Mouse (Mus musculus): ENCODE measurements around the gene Mst1r. TPM values are rescaled to one million over a fixed set of nuclear protein-coding genes. Genes with fewer than 3 reads are reported as not detected.

Mst1r gene
- polyA plus RNA-seq, 1 experiment from 2014 or later, result 0.51 TPM

DNA sequence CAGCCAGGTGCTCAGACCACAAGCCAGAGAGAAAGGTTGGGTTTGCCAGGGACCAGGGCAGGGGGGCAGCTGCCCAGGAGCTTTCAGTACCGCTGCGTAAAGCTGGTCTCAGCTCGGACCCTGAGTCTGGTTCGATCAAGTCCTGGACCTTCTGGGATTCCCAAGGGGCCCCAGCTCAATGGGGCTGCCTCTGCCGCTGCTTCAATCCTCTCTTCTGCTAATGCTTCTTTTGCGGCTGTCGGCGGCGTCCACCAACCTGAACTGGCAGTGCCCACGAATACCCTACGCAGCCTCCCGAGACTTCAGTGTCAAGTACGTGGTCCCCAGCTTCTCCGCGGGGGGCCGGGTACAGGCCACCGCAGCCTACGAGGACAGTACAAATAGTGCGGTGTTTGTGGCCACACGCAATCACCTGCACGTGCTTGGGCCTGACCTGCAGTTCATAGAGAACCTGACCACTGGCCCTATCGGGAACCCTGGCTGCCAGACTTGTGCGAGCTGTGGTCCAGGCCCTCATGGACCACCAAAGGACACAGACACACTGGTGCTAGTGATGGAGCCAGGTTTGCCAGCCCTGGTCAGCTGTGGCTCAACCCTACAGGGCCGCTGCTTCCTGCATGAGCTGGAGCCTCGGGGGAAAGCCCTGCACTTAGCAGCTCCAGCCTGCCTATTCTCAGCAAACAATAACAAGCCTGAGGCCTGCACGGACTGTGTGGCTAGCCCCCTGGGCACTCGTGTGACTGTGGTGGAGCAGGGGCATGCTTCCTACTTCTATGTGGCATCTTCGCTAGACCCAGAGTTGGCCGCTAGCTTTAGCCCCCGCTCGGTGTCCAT lies 511 bp downstream of the Mst1r start:
- Histone ChIP-seq H3K9me3 (ENCODE audit: control insufficient read depth, low read length) (no peaks in the 10 kb centered on the region), H3K27ac (ENCODE audit: low read depth, low read length) (no peak overlapping the region)

DNA sequence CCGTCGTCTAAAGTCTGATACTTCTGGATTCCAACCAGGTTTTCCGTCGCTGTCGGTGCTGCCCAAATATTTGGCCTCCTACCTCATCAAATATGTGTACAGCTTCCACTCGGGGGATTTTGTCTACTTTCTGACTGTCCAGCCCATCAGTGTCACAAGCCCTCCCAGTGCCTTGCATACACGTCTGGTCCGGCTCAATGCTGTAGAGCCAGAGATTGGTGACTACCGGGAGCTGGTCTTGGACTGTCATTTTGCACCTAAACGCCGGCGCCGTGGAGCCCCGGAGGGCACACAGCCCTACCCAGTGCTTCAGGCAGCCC lies 1.1 kb downstream of the Mst1r start:
- H3K27me3 ChIP-seq (ENCODE audit: control insufficient read depth, insufficient read depth, low read length), result no peaks in the 10 kb centered on the region
- WGBS, result 85% methylated on average over 14 of the region's 14 CpGs

More for the DNA sequence above, 511 bp downstream of the Mst1r start:
- 41% methylated on average over 31 of the region's 31 CpGs for WGBS
- Histone ChIP-seq H3K36me3 (ENCODE audit: control insufficient read depth, insufficient read depth, low read length) (peaks cover 6% of the 10 kb centered on the region), H3K9ac (replicated peaks; ENCODE audit: low read depth, low read length) (peak overlapping the region; percentile 37; the same call in 1 of the 2 replicates), H3K4me3 (ENCODE audit: low read depth, low read length) (peak overlapping the region; percentile 19; the same call in 1 of the 2 replicates), H3K4me2 (ENCODE audit: low read depth, low read length) (peak overlapping the region; percentile 48), H3K4me1 (ENCODE audit: control insufficient read depth, insufficient read depth, low read length) (0 out of 2 replicates have a peak, but pooled peaks cover 3% of the 10 kb centered on the region), H3K27me3 (ENCODE audit: control insufficient read depth, insufficient read depth, low read length) (no peaks in the 10 kb centered on the region)
- 0 out of 2 replicates have a peak, but pooled peaks have one; percentile 18 for ATAC-seq (ENCODE audit: low read depth)

DNA sequence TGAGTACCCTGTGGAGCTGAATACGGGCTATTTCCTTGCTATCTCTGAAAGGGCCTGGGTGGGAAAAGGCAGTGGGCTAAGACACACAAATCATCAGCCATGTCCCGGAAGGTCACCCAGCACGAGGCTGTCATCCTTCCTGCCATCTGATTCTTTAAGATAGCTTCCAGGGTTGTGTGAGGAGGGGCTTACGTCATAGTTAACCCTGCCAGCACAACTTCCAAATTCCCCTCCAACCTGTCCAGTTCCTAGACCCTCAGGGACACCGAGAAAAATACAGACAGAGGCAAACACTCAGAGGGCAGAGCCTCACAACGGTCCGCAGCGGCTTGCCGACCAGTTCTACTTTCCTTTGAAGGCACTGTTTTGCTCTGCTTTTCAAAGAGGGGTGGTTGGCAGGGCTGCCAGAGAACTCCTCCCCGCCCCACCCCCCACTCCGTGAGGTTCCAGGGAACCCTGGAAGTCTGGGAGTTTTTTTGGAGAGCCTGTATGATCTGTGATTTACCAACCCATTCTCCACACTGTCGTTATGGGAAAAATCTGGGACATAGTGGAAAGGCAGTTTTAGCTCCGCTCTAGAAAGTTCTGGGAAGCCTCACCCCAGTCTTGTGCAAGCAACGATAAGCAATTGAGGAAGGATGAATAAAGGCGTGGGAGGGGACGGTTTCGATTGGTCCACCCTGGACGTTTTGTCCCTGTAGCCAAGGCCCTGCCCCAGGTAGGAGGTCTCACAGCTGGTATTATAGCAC lies 1.9 kb downstream of the Mst1r start:
- ATAC-seq (ENCODE audit: low read depth), result no peak

More for the DNA sequence above, 1.1 kb downstream of the Mst1r start:
- Histone ChIP-seq H3K9ac (replicated peaks; ENCODE audit: low read depth, low read length) (no peak overlapping the region), H3K4me1 (ENCODE audit: control insufficient read depth, insufficient read depth, low read length) (0 out of 2 replicates have a peak, but pooled peaks cover 3% of the 10 kb centered on the region), H3K36me3 (ENCODE audit: control insufficient read depth, insufficient read depth, low read length) (peaks cover 4% of the 10 kb centered on the region; the same call in 1 of the 2 replicates), H3K4me2 (ENCODE audit: low read depth, low read length) (peak overlapping the region; percentile 11; the same call in 1 of the 2 replicates), H3K9me3 (ENCODE audit: control insufficient read depth, low read length) (no peaks in the 10 kb centered on the region), H3K4me3 (ENCODE audit: low read depth, low read length) (no peak overlapping the region), H3K27ac (ENCODE audit: low read depth, low read length) (no peak overlapping the region)
- ATAC-seq (ENCODE audit: low read depth), result no peak

DNA sequence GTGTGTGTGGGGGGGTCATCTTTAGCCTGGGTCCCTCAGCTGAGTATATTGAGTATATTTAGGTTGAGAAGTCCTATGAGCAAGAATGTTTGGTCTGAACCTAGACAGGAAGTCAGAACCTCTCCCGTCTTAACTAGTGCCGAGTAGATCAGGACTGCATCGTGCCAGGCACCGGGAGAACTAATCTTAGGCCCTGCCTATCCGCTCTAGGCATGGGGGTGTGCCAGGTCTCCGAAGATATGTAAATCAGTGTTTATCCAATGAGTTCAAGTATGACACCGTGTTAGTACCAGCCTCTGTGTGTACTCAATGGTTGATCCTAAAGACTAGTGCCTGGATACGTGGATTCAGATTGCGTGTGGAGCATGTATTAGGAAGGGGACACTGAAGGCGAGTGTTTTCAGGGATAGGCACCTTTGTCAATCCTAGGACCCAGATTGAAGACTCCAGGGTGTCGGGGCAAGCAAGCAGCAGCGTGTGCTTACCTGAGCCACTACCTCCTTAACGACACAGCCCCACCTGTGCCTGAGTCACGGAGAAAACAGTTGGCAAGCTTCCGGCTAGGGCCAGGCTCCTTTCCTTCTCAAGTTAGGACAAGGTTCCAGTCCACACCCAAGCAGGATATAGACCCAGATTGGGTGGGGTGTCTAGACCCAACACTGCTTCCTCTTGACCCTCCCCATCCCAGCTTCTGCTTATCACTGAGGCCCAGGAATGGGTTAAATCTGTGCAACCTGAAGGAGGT lies 3.5 kb downstream of the Mst1r start:
- Histone ChIP-seq H3K36me3 (ENCODE audit: control insufficient read depth, insufficient read depth, low read length) (no peaks in the 10 kb centered on the region), H3K4me1 (ENCODE audit: control insufficient read depth, insufficient read depth, low read length) (0 out of 2 replicates have a peak, but pooled peaks cover 3% of the 10 kb centered on the region), H3K4me2 (ENCODE audit: low read depth, low read length) (no peak overlapping the region), H3K4me3 (ENCODE audit: low read depth, low read length) (no peak overlapping the region), H3K9me3 (ENCODE audit: control insufficient read depth, low read length) (no peaks in the 10 kb centered on the region), H3K9ac (replicated peaks; ENCODE audit: low read depth, low read length) (no peak overlapping the region), H3K27ac (ENCODE audit: low read depth, low read length) (no peak overlapping the region), H3K27me3 (ENCODE audit: control insufficient read depth, insufficient read depth, low read length) (no peaks in the 10 kb centered on the region)
- no peak for ATAC-seq (ENCODE audit: low read depth)
- 90% methylated on average over 15 of the region's 15 CpGs for WGBS

More for the DNA sequence above, 1.9 kb downstream of the Mst1r start:
- Histone ChIP-seq H3K36me3 (ENCODE audit: control insufficient read depth, insufficient read depth, low read length) (no peaks in the 10 kb centered on the region), H3K27me3 (ENCODE audit: control insufficient read depth, insufficient read depth, low read length) (no peaks in the 10 kb centered on the region), H3K4me1 (ENCODE audit: control insufficient read depth, insufficient read depth, low read length) (0 out of 2 replicates have a peak, but pooled peaks cover 3% of the 10 kb centered on the region), H3K9me3 (ENCODE audit: control insufficient read depth, low read length) (no peaks in the 10 kb centered on the region), H3K9ac (replicated peaks; ENCODE audit: low read depth, low read length) (peak overlapping the region; percentile 28; the same call in 1 of the 2 replicates), H3K4me2 (ENCODE audit: low read depth, low read length) (peak overlapping the region; percentile 16; the same call in 1 of the 2 replicates), H3K27ac (ENCODE audit: low read depth, low read length) (no peak overlapping the region), H3K4me3 (ENCODE audit: low read depth, low read length) (peak overlapping the region; percentile 9; the same call in 1 of the 2 replicates)
- WGBS, result 17% methylated on average over 18 of the region's 18 CpGs

DNA sequence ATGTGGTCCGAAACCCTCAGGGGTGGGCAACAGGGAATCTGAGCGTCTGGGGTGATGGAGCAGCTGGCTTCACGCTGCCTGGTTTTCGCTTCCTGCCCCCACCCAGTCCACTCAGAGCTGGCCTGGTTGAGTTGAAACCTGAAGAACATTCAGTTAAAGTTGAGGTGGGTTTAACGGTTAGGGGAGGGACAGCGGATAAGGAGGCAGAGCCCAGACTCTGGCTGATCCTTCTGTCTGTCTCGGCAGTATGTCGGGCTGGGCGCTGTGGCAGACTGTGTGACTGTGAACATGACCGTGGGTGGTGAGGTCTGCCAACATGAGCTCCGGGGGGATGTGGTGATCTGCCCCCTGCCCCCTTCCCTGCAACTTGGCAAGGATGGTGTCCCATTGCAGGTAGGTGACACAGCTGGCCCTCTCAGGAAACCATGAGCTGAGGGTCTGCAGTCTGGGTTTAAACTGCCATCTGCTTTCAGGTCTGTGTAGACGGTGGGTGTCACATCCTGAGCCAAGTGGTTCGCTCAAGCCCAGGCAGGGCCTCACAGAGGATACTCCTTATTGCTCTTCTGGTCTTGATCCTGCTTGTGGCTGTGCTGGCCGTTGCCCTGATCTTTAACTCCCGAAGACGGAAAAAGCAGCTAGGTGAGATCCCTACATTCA lies 8.2 kb downstream of the Mst1r start:
- H3K9ac ChIP-seq (replicated peaks; ENCODE audit: low read depth, low read length), result no peak overlapping the region
- H3K36me3 ChIP-seq (ENCODE audit: control insufficient read depth, insufficient read depth, low read length), result no peaks in the 10 kb centered on the region
- H3K9me3 ChIP-seq (ENCODE audit: control insufficient read depth, low read length), result no peaks in the 10 kb centered on the region
- no peak overlapping the region for H3K27ac ChIP-seq (ENCODE audit: low read depth, low read length)
- H3K4me3 ChIP-seq (ENCODE audit: low read depth, low read length), result no peak overlapping the region
- H3K4me1 ChIP-seq (ENCODE audit: control insufficient read depth, insufficient read depth, low read length), result no peaks in the 10 kb centered on the region
- H3K4me2 ChIP-seq (ENCODE audit: low read depth, low read length), result no peak overlapping the region
- 89% methylated on average over 16 of the region's 16 CpGs for WGBS
- H3K27me3 ChIP-seq (ENCODE audit: control insufficient read depth, insufficient read depth, low read length), result no peaks in the 10 kb centered on the region
- no peak for ATAC-seq (ENCODE audit: low read depth)

DNA sequence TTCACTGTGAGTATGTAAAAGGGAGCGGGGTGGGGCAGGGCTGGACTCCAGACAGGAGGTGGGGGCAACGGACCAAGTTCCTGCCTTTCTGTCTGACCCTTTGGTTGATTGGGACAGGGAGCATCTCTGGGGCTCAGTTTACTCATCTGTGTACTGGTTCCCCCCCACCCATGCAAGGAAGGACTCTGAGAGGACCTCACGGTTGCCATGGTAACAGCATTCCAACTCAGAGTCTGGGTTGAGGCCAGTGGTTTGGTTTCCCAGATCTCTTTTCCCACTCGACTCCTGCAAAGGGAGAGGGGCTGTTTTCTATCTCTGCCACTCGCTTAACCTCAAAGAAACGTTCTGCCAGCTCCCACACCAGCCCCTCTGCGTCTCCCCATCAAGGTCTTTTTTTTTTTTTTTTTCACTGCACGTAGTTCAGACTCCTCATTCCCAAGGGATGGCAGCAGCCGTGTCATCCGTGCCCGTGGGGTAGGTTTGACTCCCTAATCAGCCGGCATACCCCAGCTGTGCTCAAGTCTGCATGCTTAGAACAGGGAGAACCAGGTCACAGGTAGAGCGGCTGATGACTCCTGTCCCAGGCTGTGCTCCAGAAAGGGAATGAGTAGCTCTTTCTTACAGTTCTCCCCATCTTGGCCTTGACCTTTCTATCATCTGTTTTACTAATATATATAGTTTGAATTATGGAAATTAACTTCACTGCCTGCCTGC lies 11.4 kb downstream of the Mst1r start:
- no peak; the same call in 1 of the 2 replicates for ATAC-seq (ENCODE audit: low read depth)
- H3K27ac ChIP-seq (ENCODE audit: low read depth, low read length), result no peak overlapping the region
- no peaks in the 10 kb centered on the region for H3K36me3 ChIP-seq (ENCODE audit: control insufficient read depth, insufficient read depth, low read length)
- no peak overlapping the region for H3K4me3 ChIP-seq (ENCODE audit: low read depth, low read length)
- no peaks in the 10 kb centered on the region for H3K4me1 ChIP-seq (ENCODE audit: control insufficient read depth, insufficient read depth, low read length)
- no peaks in the 10 kb centered on the region for H3K27me3 ChIP-seq (ENCODE audit: control insufficient read depth, insufficient read depth, low read length)
- no peak overlapping the region for H3K4me2 ChIP-seq (ENCODE audit: low read depth, low read length)
- H3K9ac ChIP-seq (replicated peaks; ENCODE audit: low read depth, low read length), result no peak overlapping the region
- WGBS, result 34% methylated on average over 13 of the region's 13 CpGs
- no peaks in the 10 kb centered on the region for H3K9me3 ChIP-seq (ENCODE audit: control insufficient read depth, low read length)

DNA sequence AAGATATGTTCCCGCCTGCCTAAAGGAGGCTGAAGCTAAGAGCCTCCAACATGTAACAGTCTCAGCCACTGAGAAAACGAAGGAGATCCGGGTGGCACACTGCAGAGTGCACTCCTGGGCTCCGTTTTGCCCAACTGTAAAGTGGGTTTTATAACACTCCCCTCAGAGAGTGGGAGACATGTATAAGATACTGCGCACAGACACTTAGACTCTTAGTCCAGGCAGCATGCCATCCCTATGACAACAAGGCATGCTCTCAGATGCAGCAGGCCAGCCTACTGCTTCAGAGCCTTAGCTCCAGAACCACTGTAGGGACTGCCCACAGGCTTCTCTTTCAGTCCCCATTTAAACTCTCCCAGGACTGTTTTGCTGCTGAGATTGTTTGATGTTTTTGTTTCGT lies 12.2 kb downstream of the Mst1r start:
- Histone ChIP-seq H3K9ac (replicated peaks; ENCODE audit: low read depth, low read length) (no peak overlapping the region), H3K36me3 (ENCODE audit: control insufficient read depth, insufficient read depth, low read length) (no peaks in the 10 kb centered on the region), H3K4me1 (ENCODE audit: control insufficient read depth, insufficient read depth, low read length) (no peaks in the 10 kb centered on the region), H3K4me3 (ENCODE audit: low read depth, low read length) (no peak overlapping the region), H3K4me2 (ENCODE audit: low read depth, low read length) (no peak overlapping the region), H3K27me3 (ENCODE audit: control insufficient read depth, insufficient read depth, low read length) (no peaks in the 10 kb centered on the region), H3K9me3 (ENCODE audit: control insufficient read depth, low read length) (no peaks in the 10 kb centered on the region), H3K27ac (ENCODE audit: low read depth, low read length) (no peak overlapping the region)
- 81% methylated on average over 6 of the region's 6 CpGs for WGBS
- no peak for ATAC-seq (ENCODE audit: low read depth)

DNA sequence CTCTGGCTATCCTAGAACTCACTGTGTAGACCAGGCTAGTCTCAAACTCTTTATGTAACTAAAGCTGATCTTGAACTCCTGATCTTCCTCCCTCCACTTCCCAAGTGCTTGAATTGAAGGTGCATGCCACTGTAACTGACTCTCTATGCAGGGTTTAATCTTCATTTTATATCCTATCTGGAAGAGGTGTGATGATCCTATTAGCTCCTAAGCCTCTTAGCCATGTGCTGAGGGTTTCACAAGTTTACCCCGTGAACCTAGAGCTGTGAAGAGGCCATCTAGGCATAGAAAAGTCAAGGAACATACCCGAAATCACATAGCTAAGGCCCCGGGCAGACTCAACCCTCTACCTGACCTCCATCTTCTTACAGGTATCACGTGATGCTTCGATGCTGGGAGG lies 12.8 kb downstream of the Mst1r start:
- no peak overlapping the region for H3K9ac ChIP-seq (replicated peaks; ENCODE audit: low read depth, low read length)
- H3K4me3 ChIP-seq (ENCODE audit: low read depth, low read length), result no peak overlapping the region
- no peaks in the 10 kb centered on the region for H3K27me3 ChIP-seq (ENCODE audit: control insufficient read depth, insufficient read depth, low read length)
- H3K27ac ChIP-seq (ENCODE audit: low read depth, low read length), result no peak overlapping the region
- H3K9me3 ChIP-seq (ENCODE audit: control insufficient read depth, low read length), result no peaks in the 10 kb centered on the region
- no peak overlapping the region for H3K4me2 ChIP-seq (ENCODE audit: low read depth, low read length)
- H3K4me1 ChIP-seq (ENCODE audit: control insufficient read depth, insufficient read depth, low read length), result no peaks in the 10 kb centered on the region
- WGBS, result 90% methylated on average over 5 of the region's 5 CpGs
- no peaks in the 10 kb centered on the region for H3K36me3 ChIP-seq (ENCODE audit: control insufficient read depth, insufficient read depth, low read length)
- ATAC-seq (ENCODE audit: low read depth), result no peak

Measured in neural tube, embryonic 14.5 days (tissue).